Mouse (Mus musculus) liver, embryonic 14.5 days (tissue): ENCODE measurements around the gene Zbed6.

Source experiments
- CTCF ChIP-seq: IDR thresholded peaks from 2 replicates; pipeline ENCODE4 v1.5.1; 2016; ENCODE audit warnings: antibody characterized with exemption, low read depth, control low read depth
- EP300 ChIP-seq: IDR thresholded peaks from 2 replicates; pipeline ENCODE4 v1.6.1; 2016; ENCODE audit warnings: antibody characterized with exemption, low read depth

GRCm38 (mm10) chr1:133617908-133618307 is 42.8 kb downstream of the Zbed6 start:
- TF ChIP-seq CTCF (no peak), EP300 (0 out of 2 replicates have a peak, but pooled peaks have one; percentile 46)
